In the genomic region with DNA sequence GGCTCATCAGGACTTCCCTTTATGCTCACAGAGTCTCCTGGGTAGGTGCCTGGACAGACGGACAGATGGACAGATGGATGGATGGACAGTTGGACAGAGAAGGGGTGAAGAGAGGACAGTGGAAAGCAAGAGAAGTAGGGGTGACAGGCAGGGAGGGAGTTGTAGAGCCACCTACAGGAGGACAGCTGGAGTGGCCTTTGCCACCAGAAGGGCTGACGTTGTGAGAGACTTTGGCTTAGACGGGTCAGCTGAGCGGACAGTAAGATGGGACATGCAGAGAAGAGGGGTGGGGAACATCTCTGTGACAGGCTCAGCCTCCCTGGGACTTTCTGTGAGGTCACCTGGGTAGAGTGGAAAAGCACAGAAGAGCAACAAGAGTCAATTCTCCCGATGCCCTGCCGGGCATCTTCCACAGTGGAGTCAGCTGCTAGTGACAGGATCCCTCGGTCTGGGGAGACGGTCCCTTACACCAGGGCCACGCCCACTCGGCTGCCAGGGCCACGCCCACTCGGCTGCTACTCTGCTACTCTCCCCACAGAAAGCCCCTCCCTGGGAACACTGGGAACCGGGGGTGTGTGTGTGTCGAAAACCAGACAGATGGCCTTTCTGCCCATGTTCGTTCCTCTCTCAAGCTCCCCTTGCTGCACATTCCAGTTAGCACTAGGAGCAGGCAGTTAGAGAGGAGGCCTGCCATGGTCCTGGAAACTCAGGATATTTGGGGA, we compare ENCODE assay signal across 11 mouse cellular contexts. TPM values are rescaled to one million over a fixed set of nuclear protein-coding genes. Genes with fewer than 3 reads are reported as not detected.
DNase-seq lines count a peak whose midpoint lies in the region; ATAC-seq lines count a peak whose summit lies in the region.
"Had no signal": no experiment of that assay in that cellular context is flagged by ENCODE, and none has a peak within 500 bp of the region (broad histone marks: within the 10 kb centered on the region; RNA-seq: fewer than 3 reads in every experiment).

No protein-coding gene starts in this region.

- WGBS in heart, embryonic 12.5 days: 16% methylated on average over 15 of the region's 15 CpGs

- peaks cover 23% of the 10 kb centered on the region for H3K27me3 ChIP-seq in heart, embryonic 12.5 days (replicated peaks)

- H3K9me3 ChIP-seq in heart, embryonic 12.5 days (replicated peaks): no peaks in the 10 kb centered on the region

- H3K36me3 ChIP-seq in heart, embryonic 12.5 days: no peaks in the 10 kb centered on the region

- H3K9ac ChIP-seq in heart, embryonic 12.5 days: 0 out of 2 replicates have a peak overlapping the region, but pooled peaks have one; percentile 11

- H3K27ac ChIP-seq in heart, embryonic 12.5 days (ENCODE audit: poor library complexity, severe bottlenecking): no peak overlapping the region

- ATAC-seq in heart, embryonic 12.5 days (ENCODE audit: insufficient number of reproducible peaks, low FRiP score): no peak
- no peak for ATAC-seq in megakaryocyte progenitor cell, adult 5-6 weeks (replicated peaks; ENCODE audit: poor library complexity)

- 0 out of 2 replicates have a peak overlapping the region, but pooled peaks have one; percentile 2 for H3K4me2 ChIP-seq in heart, embryonic 12.5 days

- DNase-seq in heart, adult 8-10 months (ENCODE audit: low spot score): no peak
- peak; percentile 57 for DNase-seq in right cerebral cortex, adult 18-20 months
- DNase-seq in right cerebral cortex, postnatal 14 days: no peak
- peak; percentile 66 to 77 for DNase-seq in layer of hippocampus, adult 8-10 months (ENCODE audit: low spot score in 2 of 2)
- peak; percentile 48 for DNase-seq in thymus, postnatal 14 days
- DNase-seq in spleen, postnatal 4 days (ENCODE audit: low spot score in 2 of 2): no peak

- H3K4me1 ChIP-seq in heart, embryonic 12.5 days (replicated peaks): peaks cover 19% of the 10 kb centered on the region; the same call in 1 of the 2 replicates

- no peak overlapping the region for H3K4me3 ChIP-seq in heart, embryonic 12.5 days

RNA-seq across cellular contexts. Expression of a gene that starts 1.9 kb away (rescaled TPM):
- 0.49 and 0.55 TPM in 2 replicates for polyA plus RNA-seq in heart, embryonic 12.5 days (2016; fragmentation: Nextera tagmentation; extraction: Ambion mirVana)
- under 1 TPM in 2 of 4 experiments, not detected in 2; 0.09 to 0.14 TPM for total RNA-seq in heart, adult 8-10 months (2022)
- total RNA-seq in layer of hippocampus, adult 8-10 months (2022): 10 to 100 TPM in 1 of 4 experiments, 1 to 10 TPM in 3; 2.9 to 10.3 (median 3.9) TPM
- total RNA-seq in megakaryocyte progenitor cell, adult 5-6 weeks (2015): 0.37 and 3.9 TPM in 2 replicates
- total RNA-seq in megakaryocyte progenitor cell, adult 5-6 weeks (2017): 1.9 TPM in 1 of 2 replicates, not detected in the other

RNA-seq across cellular contexts. Expression of a gene that starts 7.0 kb away (rescaled TPM):
- 19.1 and 20.7 TPM in 2 replicates for polyA plus RNA-seq in heart, embryonic 12.5 days (2016; fragmentation: Nextera tagmentation; extraction: Ambion mirVana)
- total RNA-seq in heart, adult 8-10 months (2022): 10 to 100 TPM; 15.3 to 20.1 (median 17.5) TPM
- 10 to 100 TPM in 3 of 4 experiments, 1 to 10 TPM in 1; 9.7 to 13.7 (median 12.2) TPM for total RNA-seq in layer of hippocampus, adult 8-10 months (2022)
- not detected in 2 replicates for total RNA-seq in megakaryocyte progenitor cell, adult 5-6 weeks (2015)
- total RNA-seq in megakaryocyte progenitor cell, adult 5-6 weeks (2017): 0.14 and 0.29 TPM in 2 replicates

RNA-seq across cellular contexts. Expression of a gene that starts 47.8 kb away (rescaled TPM):
- 14.3 and 15.3 TPM in 2 replicates for polyA plus RNA-seq in heart, embryonic 12.5 days (2016; fragmentation: Nextera tagmentation; extraction: Ambion mirVana)
- under 1 TPM in 3 of 4 experiments, not detected in 1; 0.26 to 0.73 (median 0.50) TPM for total RNA-seq in heart, adult 8-10 months (2022)
- total RNA-seq in layer of hippocampus, adult 8-10 months (2022): 1 to 10 TPM in 3 of 4 experiments, under 1 TPM in 1; 0.99 to 4.4 (median 3.1) TPM
- total RNA-seq in megakaryocyte progenitor cell, adult 5-6 weeks (2015): 9.2 and 10.8 TPM in 2 replicates
- total RNA-seq in megakaryocyte progenitor cell, adult 5-6 weeks (2017): 34.4 and 37.7 TPM in 2 replicates

RNA-seq across cellular contexts. Expression of a gene that starts 56.6 kb away (rescaled TPM):
- 0.35 and 0.78 TPM in 2 replicates for polyA plus RNA-seq in heart, embryonic 12.5 days (2016; fragmentation: Nextera tagmentation; extraction: Ambion mirVana)
- 1 to 10 TPM; 1.1 to 1.7 (median 1.4) TPM for total RNA-seq in heart, adult 8-10 months (2022)
- 1 to 10 TPM in 3 of 4 experiments, under 1 TPM in 1; 1.00 to 2.0 (median 1.5) TPM for total RNA-seq in layer of hippocampus, adult 8-10 months (2022)
- 0.30 and 0.76 TPM in 2 replicates for total RNA-seq in megakaryocyte progenitor cell, adult 5-6 weeks (2015)
- not detected in 2 replicates for total RNA-seq in megakaryocyte progenitor cell, adult 5-6 weeks (2017)

RNA-seq across cellular contexts. Expression of a gene that starts 58.6 kb away (rescaled TPM):
- polyA plus RNA-seq in heart, embryonic 12.5 days (2016; fragmentation: Nextera tagmentation; extraction: Ambion mirVana): not detected in 2 replicates
- total RNA-seq in heart, adult 8-10 months (2022): not detected
- total RNA-seq in layer of hippocampus, adult 8-10 months (2022): not detected
- not detected in 2 replicates for total RNA-seq in megakaryocyte progenitor cell, adult 5-6 weeks (2015)
- total RNA-seq in megakaryocyte progenitor cell, adult 5-6 weeks (2017): not detected in 2 replicates
- total RNA-seq: liver, adult 2 months had no signal
- polyA plus RNA-seq: frontal cortex, adult 2 months; liver, adult 2 months; small intestine, adult 2 months had no signal

Comparison
In these comparisons a context has a peak if more than half of its experiments do, and no peak if none do; other contexts are left out.
1. DNase-seq: peak in right cerebral cortex, adult 18-20 months (single experiment), layer of hippocampus, adult 8-10 months (2 of 2) and thymus, postnatal 14 days (single experiment); none in heart, adult 8-10 months (single experiment), right cerebral cortex, postnatal 14 days (single experiment) and spleen, postnatal 4 days (0 of 2).
2. RNA of a gene that starts 7.0 kb away (total RNA-seq): 15.3 to 20.1 TPM in heart, adult 8-10 months and 9.7 to 13.7 TPM in layer of hippocampus, adult 8-10 months; 0.14 to 0.29 TPM in megakaryocyte progenitor cell, adult 5-6 weeks; every median in the first group is over 4 times any median in the second.